Mouse (Mus musculus) testis, postnatal 14 days (tissue): Measurements from ENCODE around the gene Cand1.

ENCODE experiments used
- DNase-seq: peaks from one replicate; pipeline ENCODE4 v3.0.0; 2021; ENCODE audit warnings: low spot score

Cand1 gene

DNA sequence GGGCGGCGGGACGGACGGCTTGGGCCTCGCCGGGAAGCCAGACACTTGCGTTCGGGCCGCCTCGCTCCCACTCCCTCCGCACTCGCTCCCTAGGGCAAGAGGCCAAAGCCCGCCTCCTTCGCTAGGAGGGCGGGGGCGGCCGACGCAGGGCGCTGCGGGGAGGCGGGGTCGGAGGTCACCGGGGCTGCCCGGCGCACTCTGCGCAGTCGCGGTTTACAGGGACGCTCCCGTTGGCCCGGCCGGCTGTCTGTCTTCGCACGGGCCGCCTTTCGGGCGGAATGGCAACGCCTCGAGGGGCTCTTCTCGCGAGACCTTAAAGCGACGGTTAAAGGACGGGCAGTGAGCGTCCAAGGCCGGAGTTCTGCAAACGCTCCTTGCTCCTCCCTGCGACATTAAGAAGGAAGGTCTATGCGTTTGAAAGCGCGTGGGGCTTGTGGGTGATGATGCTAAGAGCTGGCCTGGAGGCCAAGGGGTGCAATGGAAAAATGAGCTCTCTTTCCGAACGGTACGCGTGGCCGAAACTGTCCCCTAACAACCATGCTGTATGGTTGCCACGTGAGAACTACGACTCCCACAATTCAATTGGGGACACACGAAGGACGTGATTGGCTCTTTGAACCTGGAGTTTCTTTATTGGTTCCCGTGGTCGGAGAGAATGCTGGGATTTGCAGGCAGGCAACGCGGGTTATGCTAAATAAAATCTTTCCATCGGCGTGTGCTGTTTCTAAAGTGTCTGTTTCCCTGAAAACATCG lies at the start of gene Cand1:
Cand1 (minus strand) TSS at position 87 of the 753 bp plus-strand sequence.
- DNase-seq = peak; percentile 99

DNA sequence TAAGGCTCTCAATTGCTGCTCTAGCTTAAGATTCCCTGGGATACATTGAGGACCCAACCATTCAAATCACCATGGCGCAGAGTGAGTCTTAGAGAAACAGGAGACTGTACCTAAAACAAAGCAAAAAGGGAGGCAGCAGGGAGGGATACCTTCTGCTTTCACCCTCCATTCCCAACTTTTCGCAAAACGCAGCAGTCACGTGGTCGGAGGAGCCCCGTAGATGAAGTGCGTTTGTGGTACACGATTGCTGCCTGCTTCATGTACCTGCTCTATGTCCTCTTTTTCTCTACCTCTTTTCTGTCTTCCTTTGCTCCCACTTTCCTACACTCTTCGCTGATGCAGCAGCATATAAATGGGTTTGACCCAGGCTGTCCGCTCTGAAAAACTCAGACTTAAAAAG lies 39.0 kb upstream of the Cand1 start:
- DNase-seq = no peak

DNA sequence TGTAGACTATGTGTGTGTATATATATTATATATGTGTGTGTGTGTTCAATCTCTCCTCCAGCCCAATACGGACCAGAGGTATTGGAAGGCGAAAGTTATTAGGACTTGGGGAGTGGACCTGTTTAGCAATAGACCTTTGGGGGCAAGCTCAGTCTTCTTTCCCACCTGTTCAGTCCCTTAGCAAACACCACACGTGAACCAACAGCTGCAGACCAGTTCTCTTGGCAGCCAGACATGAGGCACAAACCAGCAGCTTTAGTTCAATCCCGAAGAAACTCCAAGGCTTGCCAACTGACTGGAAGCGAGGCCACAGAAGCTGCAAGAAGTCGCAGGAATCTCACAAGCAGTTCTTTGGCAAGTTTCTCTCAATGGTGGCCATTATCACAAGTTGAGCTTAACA lies 34.5 kb upstream of the Cand1 start:
- DNase-seq = no peak

DNA sequence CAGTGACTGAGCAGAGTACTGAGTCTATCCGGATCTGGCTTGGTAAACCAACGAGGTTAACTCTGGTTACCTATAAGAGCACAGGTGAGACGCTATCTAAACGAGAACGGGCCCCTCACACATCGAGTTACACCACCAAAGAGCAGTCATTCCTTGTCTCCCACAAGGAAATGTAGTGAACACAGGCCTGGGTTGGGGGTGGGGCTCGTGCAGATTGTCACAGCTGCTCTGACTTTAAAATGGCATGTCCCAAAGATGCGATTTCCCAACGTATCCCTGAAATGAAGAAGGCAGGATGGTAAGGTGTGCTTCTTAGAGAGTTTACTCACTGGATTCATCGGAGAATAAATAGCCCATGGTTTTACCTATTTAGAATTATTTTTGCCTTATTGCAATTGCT lies 32.7 kb upstream of the Cand1 start:
- DNase-seq = no peak

- no peak for DNase-seq
These were observed 32.1 kb upstream of the Cand1 start for GRCm38 (mm10) chr10:119272005-119272404.

DNA sequence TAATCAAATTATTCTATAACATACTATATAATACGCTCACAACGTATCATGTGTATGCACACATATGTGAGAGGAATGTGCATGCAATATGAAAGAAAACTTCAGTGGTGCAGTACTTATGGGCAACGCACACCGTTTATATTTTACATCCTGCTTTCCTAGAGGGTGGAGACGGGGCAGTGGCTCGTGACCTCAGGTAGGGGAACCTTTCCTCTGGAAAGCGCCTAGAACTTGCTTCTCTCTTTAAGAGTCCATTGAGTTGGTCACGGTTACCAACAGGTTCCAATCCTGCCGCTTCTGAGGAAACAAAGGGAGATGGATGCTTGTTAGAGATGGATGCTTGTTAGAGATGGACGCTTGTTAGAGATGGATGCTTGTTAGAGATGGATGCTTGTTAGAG lies 31.2 kb upstream of the Cand1 start:
- DNase-seq = no peak

- no peak for DNase-seq
These were observed 30.6 kb upstream of the Cand1 start for GRCm38 (mm10) chr10:119270384-119270985.

DNA sequence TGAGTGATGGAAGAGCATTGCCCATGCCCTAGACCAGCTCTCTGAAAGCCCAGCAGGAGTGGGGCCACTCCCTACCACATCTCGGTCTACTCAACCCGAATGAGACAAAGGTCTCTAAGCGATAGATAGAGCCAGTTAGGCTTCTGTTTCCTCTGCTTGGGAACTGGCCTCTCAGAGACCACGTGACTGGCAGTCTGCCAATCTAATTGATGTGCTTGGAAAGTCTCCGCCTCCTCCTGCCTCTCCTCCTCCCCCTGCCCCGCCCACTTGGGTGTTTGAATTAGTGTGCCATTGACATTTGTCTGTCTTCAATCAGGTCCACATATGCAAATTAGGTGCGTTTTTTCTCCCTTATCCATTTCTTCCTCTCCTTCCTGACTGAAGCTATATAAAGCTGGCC lies 24.9 kb upstream of the Cand1 start:
- DNase-seq = peak; percentile 83

DNA sequence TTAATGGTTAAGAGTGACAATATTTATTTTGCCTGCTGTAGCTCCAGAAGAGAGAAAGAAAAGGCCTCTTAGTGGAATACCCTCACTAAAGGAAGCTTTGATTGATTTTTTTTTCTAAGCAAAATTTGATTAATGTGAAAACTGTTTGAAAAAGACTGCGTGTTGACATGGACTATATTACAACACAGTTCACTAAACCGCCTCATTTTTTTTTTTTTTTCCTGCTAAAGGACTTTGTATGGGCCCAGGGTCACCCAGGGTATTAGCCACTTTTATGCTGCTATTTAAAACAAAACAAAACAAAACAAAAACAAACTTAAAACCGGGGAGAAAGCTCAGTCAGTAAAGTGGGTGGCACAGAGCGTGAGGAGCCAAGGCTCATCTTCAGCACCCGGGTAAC lies 23.0 kb upstream of the Cand1 start:
- no peak for DNase-seq

- DNase-seq = no peak
These were observed 18.0 kb upstream of the Cand1 start for GRCm38 (mm10) chr10:119257876-119258275.

DNA sequence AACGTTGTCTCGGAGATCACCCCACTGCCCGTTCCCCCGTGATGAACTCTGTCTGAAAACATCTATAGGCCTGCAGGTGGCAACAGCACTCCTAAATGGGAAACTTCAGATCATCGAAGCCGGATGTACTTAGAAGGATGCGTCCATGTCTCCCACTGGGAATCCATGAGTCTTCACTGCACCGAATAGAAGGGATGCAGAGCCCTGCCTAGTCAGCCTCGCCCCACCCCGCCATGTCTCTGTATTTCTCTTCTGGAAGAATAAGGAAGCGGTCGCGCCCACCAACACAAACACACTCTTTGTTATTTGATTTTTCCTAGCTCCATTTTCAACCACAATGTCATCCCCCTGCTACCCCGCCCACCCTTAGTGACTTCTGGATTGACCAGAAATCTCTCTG lies 4.3 kb upstream of the Cand1 start:
- DNase-seq = no peak

DNA sequence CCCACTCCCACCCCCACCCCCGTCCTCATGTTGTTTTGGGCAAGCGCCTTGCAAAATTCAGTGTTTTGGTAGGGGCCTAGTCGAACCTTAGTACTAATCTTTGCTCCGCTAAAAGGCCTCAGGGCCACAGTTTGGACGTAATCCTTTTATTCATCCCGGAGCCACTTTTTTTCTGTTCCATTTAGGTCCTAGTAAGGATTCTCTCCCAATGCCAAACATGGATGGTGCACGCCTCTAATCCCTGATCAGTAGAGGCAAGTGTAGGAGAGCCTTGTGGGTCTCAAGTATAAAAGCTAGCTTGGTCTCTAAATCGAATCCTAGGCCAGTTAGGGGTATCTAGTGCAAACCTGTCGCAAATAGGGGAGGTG lies 851 bp upstream of the Cand1 start:
- DNase-seq = no peak

- DNase-seq = no peak
These were observed 254 bp downstream of the Cand1 start for GRCm38 (mm10) chr10:119239633-119239968.

GRCm38 (mm10) chr10:119238985-119239631 lies 747 bp downstream of the Cand1 start:
- DNase-seq = peak; percentile 71

GRCm38 (mm10) chr10:119231526-119231925 lies 8.3 kb downstream of the Cand1 start:
- DNase-seq = no peak

DNA sequence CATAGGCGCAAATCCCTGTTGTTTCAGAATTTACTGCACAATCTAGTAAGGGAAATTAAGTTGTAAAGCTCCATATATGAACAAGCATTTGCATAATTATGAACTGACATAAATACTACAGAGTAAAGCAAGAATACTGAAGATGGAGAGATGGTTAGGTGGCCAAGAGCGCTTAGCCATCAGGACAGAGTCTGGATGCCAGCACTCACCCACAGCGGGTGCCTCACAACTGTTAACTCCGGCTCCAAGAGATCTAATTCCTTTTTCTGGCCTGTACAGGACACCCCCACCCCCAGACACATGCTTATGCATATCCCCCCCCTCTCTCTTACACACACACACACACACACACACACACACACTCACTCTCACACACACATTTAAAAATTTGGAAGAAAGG lies 9.2 kb downstream of the Cand1 start:
- no peak for DNase-seq

- no peak for DNase-seq
These were observed 9.7 kb downstream of the Cand1 start for GRCm38 (mm10) chr10:119230074-119230669.

- no peak for DNase-seq
These were observed 16.2 kb downstream of the Cand1 start for GRCm38 (mm10) chr10:119223686-119224085.

- no peak for DNase-seq
These were observed 18.2 kb downstream of the Cand1 start for GRCm38 (mm10) chr10:119221631-119222030.

- no peak for DNase-seq
These were observed 20.4 kb downstream of the Cand1 start for GRCm38 (mm10) chr10:119219415-119219814.

DNA sequence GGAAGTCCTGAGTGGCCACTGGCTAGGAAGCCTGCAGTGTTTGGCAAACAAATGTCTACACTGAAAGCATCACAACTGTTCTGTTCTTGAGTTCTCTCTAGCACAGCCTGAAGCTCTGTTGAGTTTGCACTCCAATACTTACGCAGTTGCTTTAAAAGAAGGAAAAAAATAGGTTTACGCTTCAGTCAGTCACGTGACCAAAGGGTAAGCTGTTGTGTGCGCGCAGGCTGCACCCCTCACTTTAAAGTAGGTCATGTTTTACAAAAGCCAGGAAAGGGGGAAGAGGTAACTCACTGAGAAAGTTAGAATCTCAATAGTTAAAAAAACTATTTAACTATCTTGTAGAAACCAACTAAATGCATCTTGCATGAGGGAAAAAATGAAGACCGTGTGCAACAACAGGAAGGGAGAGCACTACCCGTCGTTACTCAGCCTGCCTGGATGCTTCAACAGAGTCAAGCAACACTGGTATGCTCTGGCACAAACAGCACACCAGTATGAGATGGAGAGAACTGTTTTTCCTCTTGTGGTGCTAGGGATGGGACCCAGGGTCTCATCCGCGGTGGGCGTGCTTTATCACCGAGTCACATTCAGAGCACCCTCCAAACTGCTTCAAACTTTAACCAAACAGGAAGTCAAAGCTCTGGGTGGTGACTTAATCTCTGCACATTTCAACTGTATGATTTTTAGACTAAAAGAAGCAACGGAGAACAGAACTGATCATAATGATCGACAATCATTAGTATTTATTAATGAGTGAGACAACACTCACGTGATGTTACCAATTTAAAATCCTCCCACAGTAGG lies 21.4 kb downstream of the Cand1 start:
- no peak for DNase-seq

DNA sequence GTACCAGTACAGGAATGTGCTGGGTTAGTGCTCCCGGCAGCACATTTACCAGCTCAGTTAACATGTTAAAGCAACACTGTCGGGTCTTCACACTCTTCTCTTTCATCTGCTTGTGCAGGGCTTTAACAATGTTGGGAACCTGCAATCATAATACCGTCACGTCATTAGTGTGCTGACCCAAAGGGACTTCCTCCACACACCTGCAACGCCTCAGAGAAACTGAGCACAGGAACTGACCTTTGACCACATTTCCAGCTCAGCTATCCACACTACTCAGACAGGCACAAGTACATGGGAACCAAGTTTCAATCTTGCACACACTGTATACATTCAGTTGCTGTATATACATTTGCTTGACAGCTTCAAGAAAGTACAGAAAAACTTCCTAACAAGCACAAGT lies 27.4 kb downstream of the Cand1 start:
- no peak for DNase-seq
